Comparison of ENCODE assay signal across 7 mouse cellular contexts in the genomic region with DNA sequence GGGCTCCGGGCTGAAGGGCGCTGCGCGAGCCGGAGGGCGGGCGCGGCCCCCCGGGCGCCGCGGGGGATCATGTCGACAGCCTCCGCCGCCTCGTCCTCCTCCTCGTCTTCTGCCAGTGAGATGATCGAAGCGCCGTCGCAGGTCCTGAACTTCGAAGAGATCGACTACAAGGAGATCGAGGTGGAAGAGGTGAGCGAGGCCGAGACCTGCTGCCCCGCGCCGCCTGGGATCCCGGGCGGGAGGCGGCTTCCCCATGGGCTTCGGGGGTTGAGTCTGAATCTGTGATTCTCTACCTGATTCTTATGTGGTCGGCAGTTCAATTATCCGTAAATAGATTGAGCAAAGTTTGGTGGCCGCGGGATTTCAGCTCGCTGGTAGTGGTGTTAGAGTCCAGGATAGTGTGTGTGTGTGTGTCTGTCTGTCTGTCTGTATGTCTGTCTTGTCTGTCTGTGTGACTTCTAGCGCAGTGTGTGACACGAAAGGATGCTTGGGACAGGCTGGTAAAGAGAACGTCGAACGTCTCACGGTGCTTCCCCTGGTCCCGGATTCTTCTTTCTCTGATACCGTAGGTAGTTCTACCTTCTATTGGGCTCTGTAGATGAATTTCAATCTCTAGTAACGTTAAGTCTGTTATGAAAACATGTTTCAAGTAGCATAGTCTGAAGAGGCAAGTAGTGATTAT. TPM values are rescaled to one million over a fixed set of nuclear protein-coding genes. Genes with fewer than 3 reads are reported as not detected.
A peak's percentile ranks its signal among the peaks of the same experiment; 100 is the strongest.
DNase-seq lines count a peak whose midpoint lies in the region; ATAC-seq and TF ChIP-seq lines count a peak whose summit lies in the region.

No protein-coding gene starts in this region.

- ATAC-seq in hindbrain, embryonic 12.5 days (ENCODE audit: low FRiP score) = no peak

- H3K27me3 ChIP-seq in liver, adult 2 months (ENCODE audit: control insufficient read depth, insufficient read depth, low read length) = no peaks in the 10 kb centered on the region
- H3K27me3 ChIP-seq in hindbrain, embryonic 12.5 days = no peaks in the 10 kb centered on the region

- H3K4me2 ChIP-seq in hindbrain, embryonic 12.5 days (replicated peaks) = peak overlapping the region; percentile 82

- no peaks in the 10 kb centered on the region for H3K9me3 ChIP-seq in hindbrain, embryonic 12.5 days (replicated peaks)

- peak; percentile 18 for DNase-seq in liver, adult 2 months (ENCODE audit: extremely low read depth, low read depth, low spot score)
- no peak for DNase-seq in liver
- no peak for DNase-seq in B cell, adult 2 months
- no peak for DNase-seq in urinary bladder, adult 2 months (ENCODE audit: low spot score)

- no peaks in the 10 kb centered on the region for H3K36me3 ChIP-seq in liver, adult 2 months (ENCODE audit: control insufficient read depth, insufficient read depth, low read length)
- H3K36me3 ChIP-seq in hindbrain, embryonic 12.5 days = no peaks in the 10 kb centered on the region
- no peaks in the 10 kb centered on the region for H3K36me3 ChIP-seq in macrophage (ENCODE audit: inconsistent target)

- H3K4me1 ChIP-seq in liver, adult 2 months (ENCODE audit: control insufficient read depth, insufficient read depth, low read length) = peaks cover 6% of the 10 kb centered on the region; the same call in 1 of the 2 replicates
- H3K4me1 ChIP-seq in cortical plate, adult 2 months (ENCODE audit: control insufficient read depth, insufficient read depth, low read length) = peaks cover 2% of the 10 kb centered on the region; the same call in 1 of the 2 replicates
- peaks cover 18% of the 10 kb centered on the region for H3K4me1 ChIP-seq in hindbrain, embryonic 12.5 days

- peak overlapping the region; percentile 74 for H3K9ac ChIP-seq in liver, adult 2 months (ENCODE audit: low read depth, low read length)
- peak overlapping the region; percentile 89 for H3K9ac ChIP-seq in hindbrain, embryonic 12.5 days

- peak overlapping the region; percentile 69 for H3K4me3 ChIP-seq in liver, adult 2 months (ENCODE audit: insufficient read depth, low read depth, low read length)
- peak overlapping the region; percentile 90 for H3K4me3 ChIP-seq in cortical plate, adult 2 months (ENCODE audit: insufficient read depth, low read length)
- peak overlapping the region; percentile 85 for H3K4me3 ChIP-seq in hindbrain, embryonic 12.5 days
- peak overlapping the region; percentile 85 for H3K4me3 ChIP-seq in macrophage (ENCODE audit: inconsistent target)

- no peak for TF ChIP-seq CTCF in liver, adult 2 months (IDR thresholded peaks at IDR 0.05; ENCODE audit: low read depth, low read length)
- TF ChIP-seq CTCF in cortical plate, adult 2 months (IDR thresholded peaks at IDR 0.05; ENCODE audit: extremely low read depth, insufficient read depth, low read length) = no peak

- under 1% methylated on average over 47 of the region's 47 CpGs for WGBS in liver, adult 2 months
- WGBS in hindbrain, embryonic 12.5 days = 2% methylated on average over 46 of the region's 47 CpGs
- under 1% methylated on average over 47 of the region's 47 CpGs for WGBS in macrophage (ENCODE audit: missing documents)

- peaks cover 5% of the 10 kb centered on the region; the same call in 1 of the 2 replicates for H3K79me2 ChIP-seq in liver, adult 2 months (ENCODE audit: control insufficient read depth, insufficient read depth, low read length)
- peaks cover 61% of the 10 kb centered on the region for H3K79me2 ChIP-seq in macrophage (ENCODE audit: inconsistent target)

- H3K27ac ChIP-seq in liver, adult 2 months (replicated peaks; ENCODE audit: insufficient read depth, low read depth, low read length) = peak overlapping the region; percentile 51
- H3K27ac ChIP-seq in cortical plate, adult 2 months (ENCODE audit: insufficient read depth, low read length) = no peak overlapping the region
- H3K27ac ChIP-seq in hindbrain, embryonic 12.5 days = peak overlapping the region; percentile 98
- no peak overlapping the region; the same call in 1 of the 2 replicates for H3K27ac ChIP-seq in macrophage

- no peak for TF ChIP-seq POLR2A in liver, adult 2 months (IDR thresholded peaks at IDR 0.05; ENCODE audit: extremely low read depth, insufficient read depth, low read length)
- no peak for TF ChIP-seq POLR2A in cortical plate, adult 2 months (IDR thresholded peaks at IDR 0.05; ENCODE audit: extremely low read depth, insufficient read depth, low read length)

RNA-seq across cellular contexts. Expression of a gene that starts 0.4 kb away (rescaled TPM):
- total RNA-seq in liver, adult 2 months (2014; rRNA removed) = 20.7 and 27.0 TPM in 2 replicates
- polyA plus RNA-seq in liver, adult 2 months (2012; rRNA removed) = 22.7 and 31.3 TPM in 2 replicates
- polyA plus RNA-seq in cortical plate, adult 2 months (2012; rRNA removed) = 35.7 and 36.9 TPM in 2 replicates
- polyA plus RNA-seq in hindbrain, embryonic 12.5 days (2016; fragmentation: Nextera tagmentation; extraction: Ambion mirVana) = 49.2 and 53.9 TPM in 2 replicates
- 100 to 1,000 TPM in 25 of 26 experiments, 10 to 100 TPM in 1; 95.4 to 153 (median 127) TPM for total RNA-seq in macrophage (2018; cell fraction: chromatin; rRNA removed)
- total RNA-seq in macrophage (2018; cell fraction: cytosol; rRNA removed) = 10 to 100 TPM; 18.5 to 29.4 (median 24.7) TPM
- 10 to 100 TPM; 50.6 to 96.5 (median 69.4) TPM for total RNA-seq in macrophage (2018; cell fraction: nucleus; rRNA removed)
- 20.8 to 26.7 TPM (median 25.6 TPM) in 3 replicates for polyA plus RNA-seq in macrophage (2018)
- 31.8 and 37.6 TPM in 2 replicates for polyA plus RNA-seq in urinary bladder, adult 2 months (2012; rRNA removed)

Comparison
In these comparisons a context has a peak if more than half of its experiments do, and no peak if none do; other contexts are left out.
1. H3K27ac ChIP-seq: peak in liver, adult 2 months (single experiment) and hindbrain, embryonic 12.5 days (single experiment); none in cortical plate, adult 2 months (single experiment) and macrophage (single experiment).
2. Peak in every context shown above with its lines, with median percentiles within 50 percentile points of each other: H3K4me3 ChIP-seq.